Mouse (Mus musculus): ENCODE data around the gene Itga8. TPM values are rescaled to one million over a fixed set of nuclear protein-coding genes. Genes with fewer than 3 reads are reported as not detected.

The Itga8 gene
- total and polyA plus RNA-seq, 3 experiments: 3.5 to 10.6 (median 7.5) TPM

GRCm38 (mm10) chr2:12348914-12349313 lies 47.2 kb upstream of the Itga8 start:
- Histone ChIP-seq H3K27me3 (replicated peaks) (no peaks in the 10 kb centered on the region), H3K79me2 (replicated peaks; ENCODE audit: control insufficient read depth, extremely low read depth, insufficient read depth, poor library complexity, severe bottlenecking) (no peaks in the 10 kb centered on the region), H3K9me3 (replicated peaks; ENCODE audit: low read length) (no peaks in the 10 kb centered on the region), H3K36me3 (replicated peaks in 1 of 2; ENCODE audit: control insufficient read depth in 1 of 2, insufficient read depth in 1 of 2, low read length in 1 of 2) (peaks cover 14 to 54% of the 10 kb centered on the region in 2 experiments), H3K4me2 (ENCODE audit: insufficient read depth, low read depth, poor library complexity, severe bottlenecking) (no peak overlapping the region), H3K4me3 (replicated peaks in 1 of 3; ENCODE audit: low read depth in 2 of 3, low read length in 2 of 3, poor library complexity in 1 of 3) (no peak overlapping the region), H3K4me1 (ENCODE audit: control insufficient read depth in 1 of 2, insufficient read depth in 2 of 2) (no peaks in the 10 kb centered on the region), H3K9ac (ENCODE audit: insufficient read depth, low read depth) (no peak overlapping the region), H3K27ac (ENCODE audit: insufficient read depth, low read depth) (no peak overlapping the region)
- dilution Hi-C loops (cut with MboI; ENCODE audit: extremely low pct_ligation_motif_present, extremely low pct_unique_long_range_greater_than_20kb, low sequenced_read_pairs) (no loop called here), in situ Hi-C loops (cut with MboI; ENCODE audit: low pct_ligation_motif_present, low pct_unique_long_range_greater_than_20kb, low sequenced_read_pairs) (no loop called here)
- TF ChIP-seq KAT2A (IDR thresholded peaks at IDR 0.05; ENCODE audit: insufficient replicate concordance, low read length): no peak
- no peak for TF ChIP-seq RCOR1 (conservative IDR thresholded peaks at IDR 0.05; ENCODE audit: low read depth, low read length)
- no peak for TF ChIP-seq POLR2A (IDR thresholded peaks at IDR 0.05; ENCODE audit: low read depth, low read length)
- TF ChIP-seq HCFC1 (IDR thresholded peaks at IDR 0.05; ENCODE audit: low read depth, low read length): no peak
- no peak for TF ChIP-seq ETS1 (conservative IDR thresholded peaks at IDR 0.05; ENCODE audit: low read depth, low read length)
- TF ChIP-seq MAZ (IDR thresholded peaks at IDR 0.05; ENCODE audit: low read depth, low read length): no peak
- no peak for TF ChIP-seq MXI1 (IDR thresholded peaks at IDR 0.05; ENCODE audit: low read depth, low read length)
- TF ChIP-seq USF1 (IDR thresholded peaks at IDR 0.05; ENCODE audit: low read depth, low read length): no peak
- TF ChIP-seq GABPA (IDR thresholded peaks at IDR 0.05; ENCODE audit: insufficient replicate concordance, low read depth, low read length): no peak
- DNase-seq (ENCODE audit: extremely low read depth): no peak

- no peaks in the 10 kb centered on the region for H3K36me3 ChIP-seq (replicated peaks in 1 of 2; ENCODE audit: control insufficient read depth in 1 of 2, insufficient read depth in 1 of 2, low read length in 1 of 2)
- no peak overlapping the region for H3K27ac ChIP-seq (ENCODE audit: insufficient read depth, low read depth)
- H3K4me3 ChIP-seq (replicated peaks in 1 of 3; ENCODE audit: low read depth in 2 of 3, low read length in 2 of 3, poor library complexity in 1 of 3): no peak overlapping the region
- no peak for DNase-seq (ENCODE audit: extremely low read depth)
- no peaks in the 10 kb centered on the region for H3K9me3 ChIP-seq (replicated peaks; ENCODE audit: low read length)
- dilution Hi-C loops (cut with MboI; ENCODE audit: extremely low pct_ligation_motif_present, extremely low pct_unique_long_range_greater_than_20kb, low sequenced_read_pairs) (no loop called here), in situ Hi-C loops (cut with MboI; ENCODE audit: low pct_ligation_motif_present, low pct_unique_long_range_greater_than_20kb, low sequenced_read_pairs) (no loop called here)
- H3K4me2 ChIP-seq (ENCODE audit: insufficient read depth, low read depth, poor library complexity, severe bottlenecking): no peak overlapping the region
- no peak overlapping the region for H3K9ac ChIP-seq (ENCODE audit: insufficient read depth, low read depth)
- H3K27me3 ChIP-seq (replicated peaks): no peaks in the 10 kb centered on the region
- no peak for TF ChIP-seq MAX (IDR thresholded peaks at IDR 0.05; ENCODE audit: low read length)
- TF ChIP-seq RAD21 (IDR thresholded peaks at IDR 0.05; ENCODE audit: low read depth, low read length): no peak
- no peak for TF ChIP-seq CHD1 (IDR thresholded peaks at IDR 0.05; ENCODE audit: low read depth, low read length)
- no peak for TF ChIP-seq UBTF (IDR thresholded peaks at IDR 0.05; ENCODE audit: low read depth, low read length)
- no peak for TF ChIP-seq TBP (conservative IDR thresholded peaks at IDR 0.05; ENCODE audit: low read depth, low read length)
- TF ChIP-seq MYC (IDR thresholded peaks at IDR 0.05; ENCODE audit: low read depth, low read length): no peak
- no peak for TF ChIP-seq BHLHE40 (IDR thresholded peaks at IDR 0.05; ENCODE audit: low read depth, low read length)
- H3K79me2 ChIP-seq (replicated peaks; ENCODE audit: control insufficient read depth, extremely low read depth, insufficient read depth, poor library complexity, severe bottlenecking): no peaks in the 10 kb centered on the region
- H3K4me1 ChIP-seq (ENCODE audit: control insufficient read depth in 1 of 2, insufficient read depth in 2 of 2): peaks cover 2 to 3% of the 10 kb centered on the region in 2 experiments; a peak in 1 of 4 replicates
Observed at GRCm38 (mm10) chr2:12331962-12332361, 30.2 kb upstream of the Itga8 start.

Data from CH12.LX (cell line).